Mouse (Mus musculus) heart, postnatal 0 days (tissue): ENCODE data around the gene Colgalt1.

Experiments used
- CTCF ChIP-seq: IDR thresholded peaks from 2 replicates; pipeline ENCODE4 v1.5.1; 2016; ENCODE audit warnings: antibody characterized with exemption, control low read depth, low read depth
- EP300 ChIP-seq: IDR thresholded peaks from 2 replicates; pipeline ENCODE4 v1.6.1; 2016; ENCODE audit warnings: antibody characterized with exemption, low read depth

GRCm38 (mm10) chr8:71598375-71598774, 12.4 kb upstream of the Colgalt1 start:
- TF ChIP-seq CTCF (no peak), EP300 (no peak)
